Mouse (Mus musculus) hindbrain, embryonic 15.5 days (tissue): ENCODE data around the gene Myo1b. TPM values are rescaled to one million over a fixed set of nuclear protein-coding genes. Genes with fewer than 3 reads are reported as not detected.
A peak's percentile ranks its signal among the peaks of the same experiment; 100 is the strongest.

ENCODE experiments used
- ATAC-seq: fragments of 200-750 bp; cut with Nextera tagmentation; 2 replicates; pipeline ENCODE4 v1.8.0; 2017; ENCODE audit warnings: low read depth, moderate number of reproducible peaks, moderate TSS enrichment; ENCODE audit not compliant: low FRiP score
- H3K27ac ChIP-seq: fragments of 300-500 bp; sonication (generic); replicated peaks from 2 replicates; pipeline ENCODE4 v1.5.1; 2015; ENCODE audit warnings: mild to moderate bottlenecking, inconsistent platforms
- H3K27me3 ChIP-seq: fragments of 300-500 bp; sonication (generic); 2 replicates; pipeline ENCODE4 v1.6.1; 2015; ENCODE audit warnings: control low read depth, inconsistent platforms
- H3K36me3 ChIP-seq: fragments of 300-500 bp; sonication (generic); 2 replicates; pipeline ENCODE4 v1.6.1; 2015; ENCODE audit warnings: control low read depth, inconsistent platforms
- H3K4me1 ChIP-seq: fragments of 300-500 bp; sonication (generic); replicated peaks from 2 replicates; pipeline ENCODE4 v1.6.1; 2015; ENCODE audit warnings: control low read depth, inconsistent platforms
- H3K4me2 ChIP-seq: fragments of 300-500 bp; sonication (generic); 2 replicates; pipeline ENCODE4 v1.6.1; 2015; ENCODE audit warnings: moderate library complexity, mild to moderate bottlenecking, inconsistent platforms
- H3K4me3 ChIP-seq: fragments of 300-500 bp; sonication (generic); 2 replicates; pipeline ENCODE4 v1.5.1; 2015; ENCODE audit warnings: mild to moderate bottlenecking, inconsistent platforms
- H3K9ac ChIP-seq: fragments of 300-500 bp; sonication (generic); 2 replicates; pipeline ENCODE4 v1.6.1; 2015; ENCODE audit warnings: inconsistent platforms
- H3K9me3 ChIP-seq: fragments of 300-500 bp; sonication (generic); 2 replicates; pipeline ENCODE4 v1.6.1; 2016; ENCODE audit warnings: control low read depth, inconsistent platforms
- WGBS: fragments of 180-500 bp; shearing (Covaris S2); methylation state at CpG from one replicate; pipeline ENCODE4 v1.1.7; 2015; 5-methylcytosine and 5-hydroxymethylcytosine counted together
- polyA plus RNA-seq: library from polyadenylated mRNA; unstranded; fragments of >200 nt; fragmentation: Nextera tagmentation; extraction: Ambion mirVana; gene quantifications from 2 replicates; pipeline ENCODE4 v1.2.1, GENCODE M21; 2015

Myo1b gene
- polyA plus RNA-seq, 1 experiment from 2014 or later, result 50.1 TPM

GRCm38 (mm10) chr1:51893521-51894355 lies 22.1 kb downstream of the Myo1b start:
- Histone ChIP-seq H3K27me3 (no peaks in the 10 kb centered on the region), H3K4me1 (peaks cover 13% of the 10 kb centered on the region; the same call in 1 of the 2 replicates), H3K9ac (no peak overlapping the region), H3K9me3 (no peaks in the 10 kb centered on the region), H3K4me3 (no peak overlapping the region), H3K4me2 (no peak overlapping the region), H3K27ac (no peak overlapping the region), H3K36me3 (no peaks in the 10 kb centered on the region)
- no peak for ATAC-seq
- 80% methylated on average over 16 of the region's 16 CpGs for WGBS

- no peak for ATAC-seq
- no peak overlapping the region for H3K4me2 ChIP-seq
- H3K36me3 ChIP-seq, result no peaks in the 10 kb centered on the region
Measured at GRCm38 (mm10) chr1:51892005-51892404, 23.9 kb downstream of the Myo1b start.

DNA sequence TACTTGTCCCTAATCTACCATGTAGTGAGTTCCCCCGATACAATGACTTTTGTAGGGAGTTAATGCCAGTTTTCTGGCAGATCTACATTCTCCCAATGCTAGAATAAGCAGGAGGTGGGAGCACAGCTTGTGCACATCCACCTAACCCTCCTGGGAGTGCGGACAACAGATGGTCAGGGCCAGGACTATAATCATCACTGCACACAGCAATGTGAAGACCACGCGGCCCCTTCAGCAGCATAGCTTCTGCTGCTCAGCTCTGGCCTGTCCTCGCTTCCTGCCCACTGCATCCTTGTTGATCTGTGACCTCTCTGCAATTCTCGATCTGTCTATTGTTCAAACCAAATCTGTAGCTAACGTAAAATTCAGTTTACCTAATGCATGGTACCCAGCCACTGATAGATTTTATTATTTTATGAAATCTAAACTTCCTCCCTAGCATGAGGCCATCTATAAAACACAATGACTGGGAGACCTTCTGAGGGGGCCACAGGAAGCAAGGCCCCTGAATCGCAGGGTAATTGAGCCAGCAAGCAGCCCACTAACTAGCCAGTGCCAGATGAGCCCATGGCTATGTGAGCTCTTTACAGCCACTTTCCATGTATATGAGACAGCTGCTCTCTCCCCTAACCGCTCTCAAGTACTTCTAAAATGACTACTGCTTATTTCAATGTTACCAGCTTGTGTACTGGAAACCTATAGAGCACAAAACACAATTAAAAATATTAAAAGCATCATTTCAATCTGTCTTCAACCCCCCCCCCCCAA lies 27.6 kb downstream of the Myo1b start:
- H3K27ac ChIP-seq, result no peak overlapping the region
- no peak overlapping the region for H3K4me2 ChIP-seq
- no peak overlapping the region for H3K9ac ChIP-seq
- H3K9me3 ChIP-seq, result no peaks in the 10 kb centered on the region
- H3K27me3 ChIP-seq, result no peaks in the 10 kb centered on the region
- peak; percentile 61; the same call in 1 of the 2 replicates for ATAC-seq
- peaks cover 16% of the 10 kb centered on the region for H3K4me1 ChIP-seq
- no peak overlapping the region for H3K4me3 ChIP-seq
- WGBS, result 54% methylated on average over 9 of the region's 9 CpGs
- H3K36me3 ChIP-seq, result no peaks in the 10 kb centered on the region

More at GRCm38 (mm10) chr1:51892005-51892404, 23.9 kb downstream of the Myo1b start:
- Histone ChIP-seq H3K4me3 (no peak overlapping the region), H3K27ac (no peak overlapping the region), H3K4me1 (peaks cover 23% of the 10 kb centered on the region), H3K27me3 (no peaks in the 10 kb centered on the region), H3K9me3 (no peaks in the 10 kb centered on the region), H3K9ac (no peak overlapping the region)
- 93% methylated on average over 4 of the region's 4 CpGs for WGBS

DNA sequence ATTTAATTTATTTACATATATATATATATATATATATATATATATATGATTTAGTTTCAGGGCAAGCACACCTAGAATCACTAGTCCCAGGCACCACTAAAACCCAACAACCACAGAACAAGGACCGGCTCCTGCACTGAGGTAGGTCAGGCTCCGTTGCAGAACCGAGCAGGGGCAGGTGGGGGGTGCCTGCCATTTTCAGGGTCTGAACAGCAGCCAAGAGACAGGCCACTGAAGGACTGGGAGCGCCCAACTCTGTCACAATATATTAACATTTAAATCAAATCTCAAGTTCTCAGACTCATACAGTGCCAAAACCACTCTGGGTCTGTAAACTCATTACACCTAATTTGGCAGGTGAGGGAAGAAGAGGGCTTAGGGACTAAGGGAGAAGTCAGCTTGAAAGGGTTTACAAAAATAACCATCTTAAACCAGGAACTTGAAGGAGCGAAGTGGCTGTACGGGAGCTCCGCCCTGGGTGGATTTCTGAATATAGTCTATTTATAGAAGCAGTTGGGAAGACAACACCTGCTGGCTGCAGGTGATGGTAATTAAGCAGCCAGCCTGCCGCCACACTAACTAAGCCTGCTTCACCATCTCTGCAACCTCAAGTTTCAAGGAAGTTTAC lies 30.4 kb downstream of the Myo1b start:
- Histone ChIP-seq H3K9me3 (no peaks in the 10 kb centered on the region), H3K4me2 (no peak overlapping the region), H3K27me3 (no peaks in the 10 kb centered on the region), H3K9ac (no peak overlapping the region), H3K36me3 (no peaks in the 10 kb centered on the region), H3K4me1 (peaks cover 16% of the 10 kb centered on the region), H3K4me3 (no peak overlapping the region), H3K27ac (no peak overlapping the region)
- WGBS, result 74% methylated on average over 8 of the region's 8 CpGs
- no peak for ATAC-seq

- 96% methylated on average over 2 of the region's 2 CpGs for WGBS
- ATAC-seq, result no peak
Measured at GRCm38 (mm10) chr1:51883211-51883610, 32.7 kb downstream of the Myo1b start.

DNA sequence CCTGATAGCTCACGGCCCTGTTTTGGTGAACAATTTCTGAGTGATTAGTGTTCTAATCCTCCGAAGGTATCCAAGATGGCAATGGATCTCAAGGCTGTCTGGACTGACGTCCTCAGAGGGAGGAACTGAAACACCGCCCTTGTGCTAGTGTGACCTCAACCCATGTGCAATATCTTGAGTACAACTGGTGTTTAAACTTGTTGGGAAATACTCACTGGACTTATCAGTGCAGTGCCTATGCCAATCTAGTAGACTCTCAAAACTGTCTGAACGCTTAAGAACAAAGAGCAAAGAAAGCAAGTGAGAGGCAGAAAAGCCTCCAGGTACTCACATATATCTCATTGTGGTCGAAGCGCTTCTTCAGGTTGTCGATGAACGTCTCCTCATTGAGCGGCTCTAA lies 33.1 kb downstream of the Myo1b start:
- H3K4me1 ChIP-seq, result peaks cover 18% of the 10 kb centered on the region
- H3K9ac ChIP-seq, result no peak overlapping the region
- H3K27ac ChIP-seq, result no peak overlapping the region
- H3K9me3 ChIP-seq, result no peaks in the 10 kb centered on the region
- 97% methylated on average over 10 of the region's 10 CpGs for WGBS
- no peak overlapping the region for H3K4me2 ChIP-seq
- H3K27me3 ChIP-seq, result no peaks in the 10 kb centered on the region
- no peak for ATAC-seq
- H3K4me3 ChIP-seq, result no peak overlapping the region
- no peaks in the 10 kb centered on the region for H3K36me3 ChIP-seq

More at GRCm38 (mm10) chr1:51883211-51883610, 32.7 kb downstream of the Myo1b start:
- no peak overlapping the region for H3K9ac ChIP-seq
- H3K9me3 ChIP-seq, result no peaks in the 10 kb centered on the region
- no peaks in the 10 kb centered on the region for H3K36me3 ChIP-seq
- no peak overlapping the region for H3K27ac ChIP-seq
- H3K4me1 ChIP-seq, result peaks cover 23% of the 10 kb centered on the region
- no peak overlapping the region for H3K4me2 ChIP-seq
- no peak overlapping the region for H3K4me3 ChIP-seq
- no peaks in the 10 kb centered on the region for H3K27me3 ChIP-seq

DNA sequence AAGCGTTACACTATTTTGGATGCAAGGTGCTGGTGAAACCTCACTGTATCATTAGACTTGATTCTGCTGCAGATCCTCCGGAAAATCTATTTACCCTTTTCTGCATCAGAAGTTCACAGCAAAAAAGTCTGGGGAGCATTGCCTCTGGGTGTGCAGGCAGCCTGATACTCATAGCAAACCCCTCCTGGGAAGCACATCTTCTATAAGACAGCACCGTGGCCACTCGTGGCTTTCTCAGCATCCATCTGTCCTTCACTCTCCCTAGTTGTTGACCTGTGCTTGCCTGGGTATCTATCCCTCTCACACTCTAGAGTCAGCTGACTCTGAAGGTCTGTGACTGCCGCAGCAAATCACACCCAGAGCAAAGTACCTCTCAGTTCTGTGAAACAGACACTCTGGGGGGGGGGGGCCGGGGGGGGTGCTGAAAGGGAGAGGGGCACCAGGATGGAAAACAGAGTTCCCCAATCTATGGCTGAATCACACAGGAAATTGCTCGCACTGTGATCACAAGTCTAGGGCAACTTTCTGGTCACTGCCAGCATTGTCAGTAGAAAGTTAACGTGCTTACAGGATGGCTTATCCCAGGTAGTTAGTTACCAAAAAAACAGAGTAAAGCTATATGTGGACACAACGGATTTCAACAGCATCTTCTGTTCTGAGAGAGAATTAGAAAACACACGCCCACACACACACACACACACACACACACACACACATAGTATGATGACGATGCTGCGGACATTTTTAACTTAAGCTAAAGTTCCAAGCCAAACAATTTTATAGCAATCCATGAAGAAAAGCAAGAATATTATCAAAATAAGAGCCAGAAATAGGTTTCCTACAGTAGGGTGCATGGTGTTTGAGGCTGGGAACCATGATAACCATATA lies 35.7 kb downstream of the Myo1b start:
- no peak overlapping the region for H3K9ac ChIP-seq
- H3K36me3 ChIP-seq, result no peaks in the 10 kb centered on the region
- peaks cover 13% of the 10 kb centered on the region for H3K4me1 ChIP-seq
- H3K4me2 ChIP-seq, result no peak overlapping the region
- 62% methylated on average over 12 of the region's 12 CpGs for WGBS
- H3K9me3 ChIP-seq, result no peaks in the 10 kb centered on the region
- H3K27me3 ChIP-seq, result no peaks in the 10 kb centered on the region
- no peak overlapping the region for H3K27ac ChIP-seq
- no peak overlapping the region for H3K4me3 ChIP-seq
- ATAC-seq, result no peak

DNA sequence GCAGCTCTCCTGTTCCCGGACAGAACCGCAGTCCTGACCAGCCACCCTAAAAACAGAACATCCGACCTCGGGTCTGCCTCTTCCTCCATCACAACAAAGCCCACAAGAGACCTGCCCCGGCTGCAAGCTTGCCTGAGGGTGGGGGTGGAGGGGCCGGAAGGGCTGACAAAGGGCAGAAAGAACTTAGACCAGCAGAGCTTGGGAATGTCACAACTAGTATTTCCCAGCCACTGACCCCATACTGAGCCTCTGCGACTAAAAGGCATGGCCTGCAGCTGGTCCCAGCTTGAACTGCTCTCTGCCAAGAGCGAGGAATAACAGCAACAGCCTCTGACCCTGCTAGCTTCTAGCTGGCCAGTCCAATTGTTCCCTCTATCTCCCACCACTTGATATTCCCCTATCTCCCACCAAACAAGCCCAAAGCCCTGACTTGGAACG lies 36.5 kb downstream of the Myo1b start:
- Histone ChIP-seq H3K27ac (no peak overlapping the region), H3K36me3 (no peaks in the 10 kb centered on the region), H3K4me2 (peak overlapping the region; percentile 12; the same call in 1 of the 2 replicates), H3K4me1 (peaks cover 13% of the 10 kb centered on the region), H3K27me3 (no peaks in the 10 kb centered on the region), H3K9ac (no peak overlapping the region), H3K9me3 (no peaks in the 10 kb centered on the region), H3K4me3 (no peak overlapping the region)
- 10% methylated on average over 9 of the region's 9 CpGs for WGBS
- peak; percentile 43; the same call in 1 of the 2 replicates for ATAC-seq

DNA sequence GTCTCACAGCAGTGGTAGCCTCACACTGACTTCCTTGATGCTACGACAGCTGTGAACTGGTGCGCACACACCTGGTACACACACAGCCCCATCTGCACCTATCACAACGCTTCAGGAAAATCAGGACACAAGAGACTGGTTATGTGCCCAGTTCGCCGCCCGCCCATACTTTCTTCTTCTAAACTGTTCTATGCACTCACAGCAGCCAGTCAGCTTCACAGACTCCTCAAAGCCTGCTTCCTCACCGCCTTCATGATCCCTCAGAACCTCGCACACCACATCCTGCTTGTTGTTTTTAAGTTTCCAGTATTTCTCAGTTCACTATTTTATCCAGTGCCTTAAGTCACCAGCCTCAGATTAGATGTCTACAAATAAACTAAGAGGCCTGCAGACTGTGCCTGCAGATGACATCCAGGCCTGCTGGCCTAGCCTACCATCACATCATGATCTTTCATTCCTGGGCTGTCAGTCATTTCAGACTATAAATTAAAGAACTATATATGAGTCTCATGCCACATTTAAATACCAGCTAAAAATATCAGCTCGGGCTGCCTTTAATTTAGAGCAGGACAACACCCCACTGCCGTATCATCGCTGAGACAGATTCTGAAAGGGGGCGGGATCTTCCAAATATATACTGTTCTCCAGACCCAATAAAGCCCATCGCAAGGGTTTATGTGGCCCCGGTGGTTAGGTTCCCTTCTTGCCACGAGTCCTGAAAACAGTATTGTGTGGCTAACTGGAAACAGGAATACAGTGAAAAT lies 40.2 kb downstream of the Myo1b start:
- no peak for ATAC-seq
- Histone ChIP-seq H3K27me3 (no peaks in the 10 kb centered on the region), H3K4me2 (no peak overlapping the region), H3K36me3 (no peaks in the 10 kb centered on the region), H3K4me3 (no peak overlapping the region), H3K9me3 (no peaks in the 10 kb centered on the region), H3K27ac (no peak overlapping the region), H3K4me1 (peaks cover 13% of the 10 kb centered on the region), H3K9ac (no peak overlapping the region)
- WGBS, result 89% methylated on average over 15 of the region's 15 CpGs

GRCm38 (mm10) chr1:51872493-51873261 lies 43.2 kb downstream of the Myo1b start:
- ATAC-seq, result peak; percentile 51; the same call in 1 of the 2 replicates
- 78% methylated on average over 7 of the region's 7 CpGs for WGBS

More at GRCm38 (mm10) chr1:51872493-51873261, 43.2 kb downstream of the Myo1b start:
- Histone ChIP-seq H3K36me3 (no peaks in the 10 kb centered on the region), H3K27ac (no peak overlapping the region), H3K4me1 (no peaks in the 10 kb centered on the region), H3K27me3 (no peaks in the 10 kb centered on the region), H3K4me3 (no peak overlapping the region), H3K4me2 (no peak overlapping the region), H3K9me3 (no peaks in the 10 kb centered on the region), H3K9ac (no peak overlapping the region)
